Mouse (Mus musculus): Measurements from ENCODE around the gene Plac8. TPM values are rescaled to one million over a fixed set of nuclear protein-coding genes. Genes with fewer than 3 reads are reported as not detected.
A peak's percentile ranks its signal among the peaks of the same experiment; 100 is the strongest.

The Plac8 gene
- polyA plus RNA-seq, 1 experiment from 2014 or later = 0.56 TPM

GRCm38 (mm10) chr5:100519027-100519411 lies 53.0 kb downstream of the Plac8 start:
- Histone ChIP-seq H3K9me3 (no peaks in the 10 kb centered on the region), H3K4me2 (replicated peaks) (peak overlapping the region; percentile 55), H3K27ac (replicated peaks) (peak overlapping the region; percentile 78), H3K27me3 (no peaks in the 10 kb centered on the region), H3K4me3 (peak overlapping the region; percentile 56), H3K4me1 (peaks cover 24% of the 10 kb centered on the region), H3K9ac (replicated peaks) (peak overlapping the region; percentile 65), H3K36me3 (no peaks in the 10 kb centered on the region)
- 10% methylated on average over 5 of the region's 5 CpGs for WGBS
- no peak; the same call in 1 of the 2 replicates for ATAC-seq (replicated peaks)

- under 1% methylated on average over 64 of the region's 64 CpGs for WGBS
- peak; percentile 100 for ATAC-seq (replicated peaks)
- H3K9me3 ChIP-seq = no peaks in the 10 kb centered on the region
- H3K4me3 ChIP-seq = peak within 1 kb of the TSS; percentile 56
- peak within 1 kb of the TSS; percentile 78 for H3K27ac ChIP-seq (replicated peaks)
- H3K36me3 ChIP-seq = no peaks in the 10 kb centered on the region
- peak within 1 kb of the TSS; percentile 65 for H3K9ac ChIP-seq (replicated peaks)
- peaks cover 24% of the 10 kb centered on the region for H3K4me1 ChIP-seq
- H3K4me2 ChIP-seq (replicated peaks) = peak within 1 kb of the TSS; percentile 69
- H3K27me3 ChIP-seq = no peaks in the 10 kb centered on the region
Measured at GRCm38 (mm10) chr5:100518049-100519026, 53.7 kb downstream of the Plac8 start, which contains the start of gene Cops4. Cops4 (plus strand) TSS chr5:100518309.

- no peaks in the 10 kb centered on the region for H3K27me3 ChIP-seq
- no peak overlapping the region for H3K4me2 ChIP-seq (replicated peaks)
- H3K27ac ChIP-seq (replicated peaks) = no peak overlapping the region
- H3K9ac ChIP-seq (replicated peaks) = no peak overlapping the region
- no peak for ATAC-seq (replicated peaks)
- no peak overlapping the region for H3K4me3 ChIP-seq
- peaks cover 2% of the 10 kb centered on the region for H3K4me1 ChIP-seq
- no peaks in the 10 kb centered on the region for H3K9me3 ChIP-seq
- H3K36me3 ChIP-seq = no peaks in the 10 kb centered on the region
Measured at GRCm38 (mm10) chr5:100512576-100512975, 59.5 kb downstream of the Plac8 start.

GRCm38 (mm10) chr5:100509247-100509646 lies 62.8 kb downstream of the Plac8 start:
- no peaks in the 10 kb centered on the region for H3K27me3 ChIP-seq
- H3K4me1 ChIP-seq = no peaks in the 10 kb centered on the region
- WGBS = 83% methylated on average over 11 of the region's 11 CpGs
- no peak for ATAC-seq (replicated peaks)
- H3K4me2 ChIP-seq (replicated peaks) = no peak overlapping the region
- H3K27ac ChIP-seq (replicated peaks) = no peak overlapping the region
- H3K9me3 ChIP-seq = no peaks in the 10 kb centered on the region
- H3K9ac ChIP-seq (replicated peaks) = no peak overlapping the region
- no peaks in the 10 kb centered on the region for H3K36me3 ChIP-seq
- no peak overlapping the region for H3K4me3 ChIP-seq

Other genes with a start within 250 kb of the Plac8 start
- 79.3 and 83.0 TPM in 2 replicates for gene Sec31a, start 156.0 kb downstream of the Plac8 start, polyA plus RNA-seq (2015; fragmentation: Nextera tagmentation; extraction: Ambion mirVana)
- 8.3 and 10.0 TPM in 2 replicates for gene Lin54, start 71.6 kb downstream of the Plac8 start, polyA plus RNA-seq (2015; fragmentation: Nextera tagmentation; extraction: Ambion mirVana)
- gene Cops4, start 53.9 kb downstream of the Plac8 start, polyA plus RNA-seq (2015; fragmentation: Nextera tagmentation; extraction: Ambion mirVana) = 186 and 192 TPM in 2 replicates
- 44.1 and 46.2 TPM in 2 replicates for gene Coq2, start 102.9 kb upstream of the Plac8 start, polyA plus RNA-seq (2015; fragmentation: Nextera tagmentation; extraction: Ambion mirVana)
- gene Hpse, start 147.5 kb upstream of the Plac8 start, polyA plus RNA-seq (2015; fragmentation: Nextera tagmentation; extraction: Ambion mirVana) = 0.24 and 0.26 TPM in 2 replicates
- 20.8 and 21.3 TPM in 2 replicates for gene Helq, start 226.4 kb upstream of the Plac8 start, polyA plus RNA-seq (2015; fragmentation: Nextera tagmentation; extraction: Ambion mirVana)
- 151 and 152 TPM in 2 replicates for gene Mrps18c, start 226.4 kb upstream of the Plac8 start, polyA plus RNA-seq (2015; fragmentation: Nextera tagmentation; extraction: Ambion mirVana)
- 16.4 TPM in 2 replicates for gene Abraxas1, start 248.7 kb upstream of the Plac8 start, polyA plus RNA-seq (2015; fragmentation: Nextera tagmentation; extraction: Ambion mirVana)

Measured in forebrain, embryonic 15.5 days (tissue).